Comparison of ENCODE assay signal across 16 mouse cellular contexts in the genomic region with DNA sequence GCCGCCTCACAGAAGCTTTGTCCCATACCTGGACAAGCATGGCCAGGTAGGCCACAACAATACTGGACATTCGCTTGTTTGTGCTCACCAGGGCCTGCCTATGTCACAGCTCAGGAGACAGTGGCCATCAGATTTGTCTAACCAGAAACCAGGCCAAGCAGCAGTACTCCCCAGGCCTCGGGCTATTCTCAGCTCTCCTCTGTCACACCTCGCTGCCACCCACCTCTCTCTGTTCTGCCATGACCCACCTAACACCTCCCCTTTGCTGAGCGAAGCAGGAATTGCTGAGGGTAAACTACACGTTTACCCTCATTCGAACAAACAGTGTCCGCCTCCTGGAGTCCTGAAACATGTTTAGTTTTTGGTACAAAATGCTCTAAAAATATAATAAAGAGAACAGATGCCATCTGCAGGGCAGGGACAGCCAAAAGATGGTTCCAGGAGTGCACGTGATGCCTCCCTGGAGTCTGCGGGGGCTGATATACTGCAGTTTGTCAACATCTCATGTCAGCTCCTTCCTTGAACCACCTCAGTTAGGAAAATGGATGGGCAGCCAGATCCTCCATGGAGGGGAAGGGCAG.
DNase-seq lines count a peak whose midpoint lies in the region; ATAC-seq and TF ChIP-seq lines count a peak whose summit lies in the region.
"Had no signal": no experiment of that assay in that cellular context is flagged by ENCODE, and none has a peak within 500 bp of the region (broad histone marks: within the 10 kb centered on the region; RNA-seq: fewer than 3 reads in every experiment).

No protein-coding gene starts in this region.

- H3K36me3 ChIP-seq in kidney, postnatal 0 days (ENCODE audit: insufficient read depth, low read length), result no peaks in the 10 kb centered on the region
- H3K36me3 ChIP-seq in stomach, postnatal 0 days (ENCODE audit: control insufficient read depth, insufficient read depth, low read length), result no peaks in the 10 kb centered on the region; the same call in 1 of the 2 replicates
- H3K36me3 ChIP-seq in midbrain, embryonic 10.5 days, result no peaks in the 10 kb centered on the region
- H3K36me3 ChIP-seq: hindbrain, embryonic 10.5 days had no signal

- 64% methylated on average over 10 of the region's 10 CpGs for WGBS in kidney, postnatal 0 days
- 82% methylated on average over 10 of the region's 10 CpGs for WGBS in stomach, postnatal 0 days
- 92% methylated on average over 10 of the region's 10 CpGs for WGBS in midbrain, embryonic 10.5 days

- DNase-seq in kidney, postnatal 0 days (ENCODE audit: low spot score), result no peak
- DNase-seq in kidney, adult 8-10 months, result no peak
- DNase-seq in cerebellum, postnatal 10 days, result peak; percentile 54 to 62
- peak; percentile 84 for DNase-seq in layer of hippocampus, adult 9-11 months
- DNase-seq in right cerebral cortex, postnatal 25 days, result peak; percentile 68
- DNase-seq in lung, postnatal 14 days, result no peak
- DNase-seq in stomach, postnatal 0 days (ENCODE audit: low spot score), result no peak
- no peak for DNase-seq in midbrain, embryonic 10.5 days (ENCODE audit: low spot score)
- DNase-seq: adrenal gland, postnatal 36 days; gastrocnemius, postnatal 36 days; thymus, postnatal 25 days had no signal

- H3K9ac ChIP-seq in kidney, postnatal 0 days (ENCODE audit: low read depth, low read length), result no peak overlapping the region
- no peak overlapping the region for H3K9ac ChIP-seq in stomach, postnatal 0 days (ENCODE audit: low read length)

- H3K4me1 ChIP-seq in kidney, postnatal 0 days (replicated peaks; ENCODE audit: insufficient read depth, low read length), result 0 out of 2 replicates have a peak, but pooled peaks cover 5% of the 10 kb centered on the region
- no peaks in the 10 kb centered on the region for H3K4me1 ChIP-seq in stomach, postnatal 0 days (replicated peaks; ENCODE audit: control insufficient read depth, insufficient read depth)
- H3K4me1 ChIP-seq in midbrain, embryonic 10.5 days, result no peaks in the 10 kb centered on the region

- no peaks in the 10 kb centered on the region for H3K27me3 ChIP-seq in kidney, postnatal 0 days (ENCODE audit: insufficient read depth, low read length)
- no peaks in the 10 kb centered on the region for H3K27me3 ChIP-seq in stomach, postnatal 0 days (ENCODE audit: control insufficient read depth, insufficient read depth, low read length)
- H3K27me3 ChIP-seq in midbrain, embryonic 10.5 days (ENCODE audit: low read depth, poor library complexity, severe bottlenecking), result no peaks in the 10 kb centered on the region
- H3K27me3 ChIP-seq: CH12.LX had no signal

- no peak for TF ChIP-seq EP300 in stomach, postnatal 0 days (optimal IDR thresholded peaks at IDR 0.05)

- no peak overlapping the region for H3K4me2 ChIP-seq in kidney, postnatal 0 days (ENCODE audit: low read length)
- H3K4me2 ChIP-seq in stomach, postnatal 0 days (replicated peaks; ENCODE audit: low read depth), result no peak overlapping the region
- H3K4me2 ChIP-seq: liver, embryonic 11.5 days had no signal

- peak overlapping the region; percentile 44 for H3K27ac ChIP-seq in kidney, postnatal 0 days
- H3K27ac ChIP-seq in stomach, postnatal 0 days (replicated peaks), result no peak overlapping the region
- H3K27ac ChIP-seq in midbrain, embryonic 10.5 days (replicated peaks), result no peak overlapping the region
- H3K27ac ChIP-seq: hindbrain, embryonic 10.5 days had no signal

- H3K9me3 ChIP-seq in kidney, postnatal 0 days (replicated peaks; ENCODE audit: low read length), result no peaks in the 10 kb centered on the region
- H3K9me3 ChIP-seq in stomach, postnatal 0 days (ENCODE audit: control insufficient read depth, low read length), result no peaks in the 10 kb centered on the region
- no peaks in the 10 kb centered on the region for H3K9me3 ChIP-seq in midbrain, embryonic 10.5 days (replicated peaks)
- H3K9me3 ChIP-seq: hindbrain, embryonic 10.5 days had no signal

- no peak; the same call in 1 of the 2 replicates for ATAC-seq in kidney, postnatal 0 days (replicated peaks; ENCODE audit: low FRiP score, low read depth)
- no peak for ATAC-seq in stomach, postnatal 0 days (ENCODE audit: low FRiP score, low TSS enrichment)
- ATAC-seq: midbrain, embryonic 16.5 days had no signal

- no peak for TF ChIP-seq CTCF in kidney, postnatal 0 days (IDR thresholded peaks at IDR 0.05; ENCODE audit: low read depth)
- TF ChIP-seq CTCF in stomach, postnatal 0 days (IDR thresholded peaks at IDR 0.05; ENCODE audit: low read depth), result no peak

- H3K4me3 ChIP-seq in kidney, postnatal 0 days (replicated peaks; ENCODE audit: low read depth, low read length), result no peak overlapping the region
- H3K4me3 ChIP-seq in stomach, postnatal 0 days (ENCODE audit: low read depth, low read length), result no peak overlapping the region
- no peak overlapping the region for H3K4me3 ChIP-seq in midbrain, embryonic 10.5 days
- H3K4me3 ChIP-seq: erythroblast, embryonic 14.5 days; hindbrain, embryonic 10.5 days had no signal

Comparison
In these comparisons a context has a peak if more than half of its experiments do, and no peak if none do; other contexts are left out.
1. DNase-seq: peak in cerebellum, postnatal 10 days (2 of 2), layer of hippocampus, adult 9-11 months (single experiment) and right cerebral cortex, postnatal 25 days (single experiment); none in kidney, postnatal 0 days (single experiment), kidney, adult 8-10 months (0 of 2), lung, postnatal 14 days (single experiment), stomach, postnatal 0 days (single experiment) and midbrain, embryonic 10.5 days (single experiment).